Mouse (Mus musculus) embryonic fibroblast, embryonic 13.5 days (primary cell): ENCODE results near the gene Gm35315.

Source experiments
- CTCF ChIP-seq: IDR thresholded peaks from 2 replicates; pipeline ENCODE4 v1.5.1; 2011; ENCODE audit warnings: mild to moderate bottlenecking, control low read depth, low read length, moderate library complexity, borderline replicate concordance; ENCODE audit not compliant: insufficient read depth
- POLR2A ChIP-seq: IDR thresholded peaks from 2 replicates; pipeline ENCODE4 v1.6.1; 2011; ENCODE audit warnings: low read depth, mild to moderate bottlenecking, control low read depth, low read length, moderate library complexity

GRCm38 (mm10) chr5:110106901-110107564, 12.8 kb upstream of the Gm35315 start:
- TF ChIP-seq POLR2A = no peak; the same call in 1 of the 2 replicates
- no peak for TF ChIP-seq CTCF
